ENCODE assay signal across 12 mouse cellular contexts in the genomic region with DNA sequence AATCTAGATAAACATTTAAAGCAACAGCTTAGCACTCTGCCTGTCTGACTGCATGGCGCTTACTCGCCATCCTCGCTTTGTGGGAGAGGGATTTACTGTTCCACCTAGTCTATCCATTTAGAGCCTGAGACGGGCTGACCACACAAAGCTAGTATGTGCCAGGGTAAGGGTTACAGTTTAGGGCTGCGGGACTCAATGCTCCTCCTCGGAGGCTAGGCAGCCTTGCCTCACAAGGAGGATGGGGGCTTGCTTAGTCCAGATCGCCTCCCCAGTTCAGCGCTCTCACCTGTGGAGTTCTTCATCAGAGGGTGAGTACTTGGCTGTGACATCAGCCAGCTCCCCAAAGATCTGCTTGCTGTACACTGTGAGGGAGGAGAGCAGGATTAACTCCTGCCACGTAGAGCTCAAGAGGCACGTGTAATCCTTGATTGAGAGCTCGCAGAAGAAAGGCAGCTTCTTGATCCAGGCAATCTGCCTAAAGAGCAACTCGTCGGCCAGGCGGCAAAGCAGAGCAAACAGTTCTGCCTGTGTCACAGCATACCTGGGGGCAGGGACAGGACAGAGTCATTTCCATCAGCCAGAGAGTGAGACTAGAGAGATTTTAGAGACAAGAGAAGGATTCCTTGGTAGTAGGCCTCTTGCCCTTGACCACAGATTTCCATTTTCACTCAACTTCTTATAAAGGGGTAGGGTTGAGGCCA. TPM values are rescaled to one million over a fixed set of nuclear protein-coding genes. Genes with fewer than 3 reads are reported as not detected.
A peak's percentile ranks its signal among the peaks of the same experiment; 100 is the strongest.
DNase-seq lines count a peak whose midpoint lies in the region; ATAC-seq and TF ChIP-seq lines count a peak whose summit lies in the region.
"Had no signal": no experiment of that assay in that cellular context is flagged by ENCODE, and none has a peak within 500 bp of the region (broad histone marks: within the 10 kb centered on the region; RNA-seq: fewer than 3 reads in every experiment).

No protein-coding gene starts in this region.

- peak; percentile 9 for DNase-seq in embryonic facial prominence, embryonic 11.5 days (ENCODE audit: low spot score)
- no peak for DNase-seq in embryonic facial prominence, embryonic 10.5 days (ENCODE audit: low spot score)
- peak; percentile 17 for DNase-seq in lung, embryonic 14.5 days
- DNase-seq in lung, postnatal 0 days (ENCODE audit: low spot score), result no peak
- DNase-seq in 3T3-L1 (ENCODE audit: low read depth, low spot score), result peak; percentile 12
- no peak for DNase-seq in kidney, postnatal 36 days
- no peak for DNase-seq in yolk sac, embryonic 10.5 days (ENCODE audit: low spot score)

- H3K36me3 ChIP-seq in embryonic facial prominence, embryonic 11.5 days (replicated peaks; ENCODE audit: control insufficient read depth, insufficient read depth, low read depth, low read length), result no peaks in the 10 kb centered on the region
- H3K36me3 ChIP-seq in embryonic facial prominence, embryonic 10.5 days (replicated peaks), result peaks cover 12% of the 10 kb centered on the region; the same call in 1 of the 2 replicates
- H3K36me3 ChIP-seq in lung, embryonic 14.5 days (ENCODE audit: insufficient read depth), result no peaks in the 10 kb centered on the region
- no peaks in the 10 kb centered on the region for H3K36me3 ChIP-seq in lung, postnatal 0 days (ENCODE audit: insufficient read depth, low read length)
- H3K36me3 ChIP-seq in hindbrain, embryonic 16.5 days (ENCODE audit: control insufficient read depth, insufficient read depth, low read length), result no peaks in the 10 kb centered on the region; the same call in 1 of the 2 replicates
- H3K36me3 ChIP-seq: intestine, embryonic 15.5 days had no signal

- H3K27ac ChIP-seq in embryonic facial prominence, embryonic 11.5 days (replicated peaks; ENCODE audit: low read depth, low read length), result no peak overlapping the region
- H3K27ac ChIP-seq in embryonic facial prominence, embryonic 10.5 days (replicated peaks), result no peak overlapping the region
- H3K27ac ChIP-seq in lung, embryonic 14.5 days (ENCODE audit: low read depth), result no peak overlapping the region
- no peak overlapping the region for H3K27ac ChIP-seq in lung, postnatal 0 days (ENCODE audit: low read length)
- no peak overlapping the region for H3K27ac ChIP-seq in hindbrain, embryonic 16.5 days (ENCODE audit: low read depth, low read length)
- H3K27ac ChIP-seq: intestine, embryonic 15.5 days; limb, embryonic 10.5 days had no signal

- 84% methylated on average over 14 of the region's 14 CpGs for WGBS in embryonic facial prominence, embryonic 11.5 days
- WGBS in embryonic facial prominence, embryonic 10.5 days, result 86% methylated on average over 14 of the region's 14 CpGs
- WGBS in lung, embryonic 14.5 days, result 77% methylated on average over 14 of the region's 14 CpGs
- WGBS in lung, postnatal 0 days, result 79% methylated on average over 14 of the region's 14 CpGs
- WGBS in hindbrain, embryonic 16.5 days, result 82% methylated on average over 14 of the region's 14 CpGs

- H3K4me3 ChIP-seq in embryonic facial prominence, embryonic 11.5 days (ENCODE audit: low read depth, low read length), result no peak overlapping the region
- H3K4me3 ChIP-seq in embryonic facial prominence, embryonic 10.5 days, result no peak overlapping the region
- no peak overlapping the region for H3K4me3 ChIP-seq in lung, embryonic 14.5 days (ENCODE audit: low read depth, low read length)
- H3K4me3 ChIP-seq in lung, postnatal 0 days (ENCODE audit: low read depth, low read length), result no peak overlapping the region
- no peak overlapping the region for H3K4me3 ChIP-seq in hindbrain, embryonic 16.5 days (ENCODE audit: low read length)
- H3K4me3 ChIP-seq: intestine, embryonic 15.5 days; limb, embryonic 10.5 days had no signal

- no peaks in the 10 kb centered on the region for H3K27me3 ChIP-seq in embryonic facial prominence, embryonic 11.5 days (ENCODE audit: control insufficient read depth, insufficient read depth, low read length)
- H3K27me3 ChIP-seq in embryonic facial prominence, embryonic 10.5 days (replicated peaks; ENCODE audit: low read depth, poor library complexity, severe bottlenecking), result no peaks in the 10 kb centered on the region
- H3K27me3 ChIP-seq in lung, embryonic 14.5 days (ENCODE audit: insufficient read depth, low read length), result no peaks in the 10 kb centered on the region
- no peaks in the 10 kb centered on the region for H3K27me3 ChIP-seq in lung, postnatal 0 days (replicated peaks; ENCODE audit: insufficient read depth, low read length)
- H3K27me3 ChIP-seq in hindbrain, embryonic 16.5 days (replicated peaks; ENCODE audit: control insufficient read depth, insufficient read depth, low read length), result no peaks in the 10 kb centered on the region
- H3K27me3 ChIP-seq: intestine, embryonic 15.5 days had no signal

- no peaks in the 10 kb centered on the region for H3K9me3 ChIP-seq in embryonic facial prominence, embryonic 11.5 days (replicated peaks; ENCODE audit: control insufficient read depth, low read length)
- H3K9me3 ChIP-seq in embryonic facial prominence, embryonic 10.5 days, result no peaks in the 10 kb centered on the region
- H3K9me3 ChIP-seq in lung, embryonic 14.5 days (ENCODE audit: low read depth, low read length), result no peaks in the 10 kb centered on the region
- no peaks in the 10 kb centered on the region for H3K9me3 ChIP-seq in lung, postnatal 0 days (ENCODE audit: low read length)
- H3K9me3 ChIP-seq in hindbrain, embryonic 16.5 days (ENCODE audit: control insufficient read depth, low read length), result no peaks in the 10 kb centered on the region
- H3K9me3 ChIP-seq: intestine, embryonic 15.5 days; limb, embryonic 10.5 days had no signal

- no peak for ATAC-seq in embryonic facial prominence, embryonic 11.5 days (replicated peaks; ENCODE audit: insufficient number of reproducible peaks, low FRiP score, low TSS enrichment, low read depth)
- ATAC-seq in lung, embryonic 14.5 days (ENCODE audit: insufficient read depth), result peak; percentile 35; the same call in 1 of the 2 replicates
- ATAC-seq in lung, postnatal 0 days, result no peak
- peak; percentile 14; the same call in 1 of the 2 replicates for ATAC-seq in hindbrain, embryonic 16.5 days

- H3K4me2 ChIP-seq in embryonic facial prominence, embryonic 11.5 days (ENCODE audit: low read depth, low read length), result no peak overlapping the region
- H3K4me2 ChIP-seq in lung, embryonic 14.5 days, result no peak overlapping the region
- H3K4me2 ChIP-seq in lung, postnatal 0 days (replicated peaks; ENCODE audit: low read depth, low read length), result no peak overlapping the region
- H3K4me2 ChIP-seq in hindbrain, embryonic 16.5 days (ENCODE audit: low read length), result no peak overlapping the region
- H3K4me2 ChIP-seq: heart, embryonic 11.5 days; intestine, embryonic 15.5 days; liver, embryonic 11.5 days had no signal

- H3K9ac ChIP-seq in embryonic facial prominence, embryonic 11.5 days (replicated peaks; ENCODE audit: low read length), result no peak overlapping the region
- H3K9ac ChIP-seq in lung, embryonic 14.5 days, result no peak overlapping the region
- no peak overlapping the region for H3K9ac ChIP-seq in lung, postnatal 0 days (replicated peaks; ENCODE audit: low read depth)
- H3K9ac ChIP-seq in hindbrain, embryonic 16.5 days (ENCODE audit: low read depth, low read length), result no peak overlapping the region
- H3K9ac ChIP-seq: intestine, embryonic 15.5 days had no signal

- H3K4me1 ChIP-seq in embryonic facial prominence, embryonic 11.5 days (ENCODE audit: control insufficient read depth, insufficient read depth, low read length), result no peaks in the 10 kb centered on the region
- H3K4me1 ChIP-seq in embryonic facial prominence, embryonic 10.5 days, result peaks cover 6% of the 10 kb centered on the region; the same call in 1 of the 2 replicates
- H3K4me1 ChIP-seq in lung, embryonic 14.5 days (ENCODE audit: insufficient read depth), result no peaks in the 10 kb centered on the region
- H3K4me1 ChIP-seq in lung, postnatal 0 days (ENCODE audit: insufficient read depth, low read depth, low read length), result no peaks in the 10 kb centered on the region
- H3K4me1 ChIP-seq in hindbrain, embryonic 16.5 days (ENCODE audit: control insufficient read depth, insufficient read depth, low read depth, low read length), result no peaks in the 10 kb centered on the region
- H3K4me1 ChIP-seq: intestine, embryonic 15.5 days had no signal

- TF ChIP-seq EP300 in lung, postnatal 0 days (IDR thresholded peaks at IDR 0.05), result no peak

- no peak for TF ChIP-seq CTCF in lung, embryonic 14.5 days (IDR thresholded peaks at IDR 0.05; ENCODE audit: low read depth)
- TF ChIP-seq CTCF in lung, postnatal 0 days (IDR thresholded peaks at IDR 0.05), result no peak

RNA-seq across cellular contexts. Expression of a gene that starts 24.4 kb away (rescaled TPM):
- polyA plus RNA-seq in embryonic facial prominence, embryonic 11.5 days (2014; fragmentation: Nextera tagmentation; extraction: Ambion mirVana), result 0.70 and 0.93 TPM in 2 replicates
- 0.34 and 0.97 TPM in 2 replicates for polyA plus RNA-seq in embryonic facial prominence, embryonic 10.5 days (2016; fragmentation: Nextera tagmentation; extraction: Ambion mirVana)
- polyA plus RNA-seq in lung, embryonic 14.5 days (2014; fragmentation: Nextera tagmentation; extraction: Ambion mirVana), result 0.14 and 0.29 TPM in 2 replicates
- 0.08 and 0.15 TPM in 2 replicates for polyA plus RNA-seq in lung, postnatal 0 days (2015; fragmentation: Nextera tagmentation; extraction: Ambion mirVana)
- polyA plus RNA-seq in hindbrain, embryonic 16.5 days (2015; fragmentation: Nextera tagmentation; extraction: Ambion mirVana), result 0.16 TPM in 1 of 2 replicates, not detected in the other
- polyA plus RNA-seq: heart, embryonic 11.5 days; limb, embryonic 10.5 days had no signal

Comparison
In these comparisons a context has a peak if more than half of its experiments do, and no peak if none do; other contexts are left out.
1. ATAC-seq: peak in lung, embryonic 14.5 days (single experiment) and hindbrain, embryonic 16.5 days (single experiment); none in embryonic facial prominence, embryonic 11.5 days (single experiment) and lung, postnatal 0 days (single experiment).
2. DNase-seq: peak in embryonic facial prominence, embryonic 11.5 days (single experiment), lung, embryonic 14.5 days (single experiment) and 3T3-L1 (single experiment); none in embryonic facial prominence, embryonic 10.5 days (single experiment), lung, postnatal 0 days (single experiment), kidney, postnatal 36 days (0 of 2) and yolk sac, embryonic 10.5 days (single experiment).